Mouse (Mus musculus) CH12.LX (cell line): ENCODE measurements around the gene Scyl1. TPM values are rescaled to one million over a fixed set of nuclear protein-coding genes. Genes with fewer than 3 reads are reported as not detected.

Source experiments
- DNase-seq: peaks from one replicate; pipeline ENCODE4 v3.0.0-alpha.2; 2013; ENCODE audit errors: extremely low read depth
- H3K27ac ChIP-seq: 2 replicates; pipeline ENCODE4 v1.5.1; 2012; ENCODE audit warnings: low read depth, mild to moderate bottlenecking, control low read depth, moderate library complexity; ENCODE audit not compliant: insufficient read depth
- H3K27me3 ChIP-seq: replicated peaks from 2 replicates; pipeline ENCODE3; 2012; ENCODE audit warnings: inconsistent platforms
- H3K36me3 ChIP-seq, 2 experiments: replicated peaks in 1 of 2; 2 replicates each; pipeline versions ENCODE3 to v1.6.1; 2012; ENCODE audit warnings: inconsistent platforms in 1 of 2, low read length in 1 of 2, mild to moderate bottlenecking in 1 of 2, mixed read lengths in 1 of 2, moderate library complexity in 1 of 2; ENCODE audit not compliant: control insufficient read depth in 1 of 2, insufficient read depth in 1 of 2
- H3K4me1 ChIP-seq, 2 experiments: 2 replicates each; pipeline ENCODE4 v1.6.1; 2012; ENCODE audit warnings: inconsistent platforms in 1 of 2, moderate library complexity in 1 of 2; ENCODE audit not compliant: insufficient read depth in 2 of 2, control insufficient read depth in 1 of 2
- H3K4me2 ChIP-seq: 2 replicates; pipeline ENCODE4 v1.6.1; 2012; ENCODE audit warnings: low read depth, mild to moderate bottlenecking, control low read depth; ENCODE audit not compliant: poor library complexity, insufficient read depth, severe bottlenecking
- H3K4me3 ChIP-seq, 3 experiments: fragments of 150-350 bp in 1 of 3; sonication (generic) in 1 of 3; replicated peaks in 1 of 3; 2 replicates each; pipeline versions ENCODE3 to v1.5.1; 2011 to 2012; ENCODE audit warnings: low read depth in 2 of 3, low read length in 2 of 3, mild to moderate bottlenecking in 2 of 3, moderate library complexity in 2 of 3, control low read depth in 1 of 3, improper control_type of control experiment in 1 of 3, inconsistent platforms in 1 of 3, mixed read lengths in 1 of 3; ENCODE audit not compliant: poor library complexity in 1 of 3
- H3K79me2 ChIP-seq: replicated peaks from 2 replicates; pipeline ENCODE4 v1.6.1; 2012; ENCODE audit warnings: mild to moderate bottlenecking, moderate library complexity; ENCODE audit not compliant: control insufficient read depth, poor library complexity, insufficient read depth, severe bottlenecking; ENCODE audit errors: extremely low read depth
- H3K9ac ChIP-seq: 2 replicates; pipeline ENCODE4 v1.6.1; 2012; ENCODE audit warnings: low read depth, mild to moderate bottlenecking, control low read depth, moderate library complexity; ENCODE audit not compliant: insufficient read depth
- H3K9me3 ChIP-seq: replicated peaks from 2 replicates; pipeline ENCODE3; 2012; ENCODE audit warnings: low read length, inconsistent platforms, mixed read lengths
- BHLHE40 ChIP-seq: IDR thresholded peaks from 2 replicates; pipeline ENCODE4 v1.6.1; 2011; ENCODE audit warnings: mild to moderate bottlenecking, low read depth, low read length, improper control_type of control experiment
- CHD1 ChIP-seq: IDR thresholded peaks from 2 replicates; pipeline ENCODE4 v1.6.1; 2012; ENCODE audit warnings: low read depth, low read length, improper control_type of control experiment, inconsistent platforms
- CHD2 ChIP-seq: IDR thresholded peaks from 2 replicates; pipeline ENCODE4 v1.6.1; 2011; ENCODE audit warnings: low read length, improper control_type of control experiment
- CTCF ChIP-seq, 2 experiments: IDR thresholded peaks in 1 of 2; conservative IDR thresholded peaks in 1 of 2; 2 replicates each; pipeline ENCODE4 v1.5.1; 2011 to 2012; ENCODE audit warnings: low read depth in 2 of 2, low read length in 2 of 2, improper control_type of control experiment in 1 of 2, inconsistent platforms in 1 of 2, mild to moderate bottlenecking in 1 of 2, moderate library complexity in 1 of 2
- E2F4 ChIP-seq: IDR thresholded peaks from 2 replicates; pipeline ENCODE4 v1.6.1; 2011; ENCODE audit warnings: low read depth, low read length, improper control_type of control experiment; ENCODE audit not compliant: insufficient replicate concordance
- ELF1 ChIP-seq: IDR thresholded peaks from 2 replicates; pipeline ENCODE4 v1.6.1; 2014; ENCODE audit warnings: low read depth, mild to moderate bottlenecking, inconsistent platforms, low read length, improper control_type of control experiment
- EP300 ChIP-seq: IDR thresholded peaks from 2 replicates; pipeline ENCODE4 v1.6.1; 2011; ENCODE audit warnings: low read length, improper control_type of control experiment
- ETS1 ChIP-seq: conservative IDR thresholded peaks from 2 replicates; pipeline ENCODE4 v1.6.1; 2012; ENCODE audit warnings: low read depth, mild to moderate bottlenecking, inconsistent platforms, low read length, improper control_type of control experiment, moderate library complexity
- GABPA ChIP-seq: IDR thresholded peaks from 2 replicates; pipeline ENCODE4 v1.6.1; 2012; ENCODE audit warnings: low read depth, low read length, improper control_type of control experiment, inconsistent platforms; ENCODE audit not compliant: insufficient replicate concordance
- IRF4 ChIP-seq: IDR thresholded peaks from 2 replicates; pipeline ENCODE4 v1.6.1; 2014; ENCODE audit warnings: low read depth, mild to moderate bottlenecking, inconsistent platforms, low read length, improper control_type of control experiment
- JUN ChIP-seq: IDR thresholded peaks from 2 replicates; pipeline ENCODE4 v1.6.1; 2011; ENCODE audit warnings: low read depth, mild to moderate bottlenecking, low read length, improper control_type of control experiment, moderate library complexity; ENCODE audit not compliant: insufficient read depth
- JUND ChIP-seq: conservative IDR thresholded peaks from 2 replicates; pipeline ENCODE4 v1.6.1; 2011; ENCODE audit warnings: low read depth, low read length, improper control_type of control experiment
- KAT2A ChIP-seq: IDR thresholded peaks from 2 replicates; pipeline ENCODE4 v1.6.1; 2012; ENCODE audit warnings: low read length, improper control_type of control experiment, inconsistent platforms; ENCODE audit not compliant: insufficient replicate concordance
- MAFK ChIP-seq: IDR thresholded peaks from 2 replicates; pipeline ENCODE4 v1.6.1; 2011; ENCODE audit warnings: low read length, improper control_type of control experiment; ENCODE audit not compliant: insufficient replicate concordance
- MAZ ChIP-seq: IDR thresholded peaks from 2 replicates; pipeline ENCODE4 v1.6.1; 2012; ENCODE audit warnings: low read depth, mild to moderate bottlenecking, inconsistent platforms, low read length, improper control_type of control experiment, moderate library complexity
- MEF2A ChIP-seq: IDR thresholded peaks from 2 replicates; pipeline ENCODE4 v1.6.1; 2014; ENCODE audit warnings: low read depth, mild to moderate bottlenecking, inconsistent platforms, low read length, improper control_type of control experiment, borderline replicate concordance
- MXI1 ChIP-seq: IDR thresholded peaks from 2 replicates; pipeline ENCODE4 v1.6.1; 2011; ENCODE audit warnings: mild to moderate bottlenecking, low read depth, low read length, improper control_type of control experiment
- MYC ChIP-seq: IDR thresholded peaks from 2 replicates; pipeline ENCODE4 v1.6.1; 2011; ENCODE audit warnings: low read depth, mild to moderate bottlenecking, improper control_type of control experiment, low read length
- PAX5 ChIP-seq: IDR thresholded peaks from 2 replicates; pipeline ENCODE4 v1.6.1; 2012; ENCODE audit warnings: low read length, inconsistent platforms, mixed read lengths
- POLR2A ChIP-seq: IDR thresholded peaks from 2 replicates; pipeline ENCODE4 v1.6.1; 2011; ENCODE audit warnings: low read depth, mild to moderate bottlenecking, improper control_type of control experiment, low read length
- POLR2AphosphoS2 ChIP-seq: IDR thresholded peaks from 2 replicates; pipeline ENCODE4 v1.6.1; 2011; ENCODE audit warnings: low read depth, low read length, improper control_type of control experiment
- RAD21 ChIP-seq: IDR thresholded peaks from 2 replicates; pipeline ENCODE4 v1.6.1; 2011; ENCODE audit warnings: low read depth, mild to moderate bottlenecking, low read length, improper control_type of control experiment, moderate library complexity
- RCOR1 ChIP-seq: conservative IDR thresholded peaks from 2 replicates; pipeline ENCODE4 v1.6.1; 2012; ENCODE audit warnings: low read depth, mild to moderate bottlenecking, inconsistent platforms, low read length, improper control_type of control experiment
- SIN3A ChIP-seq: IDR thresholded peaks from 2 replicates; pipeline ENCODE4 v1.6.1; 2012; ENCODE audit warnings: low read length, improper control_type of control experiment, inconsistent platforms
- SMC3 ChIP-seq: IDR thresholded peaks from 2 replicates; pipeline ENCODE4 v1.6.1; 2011; ENCODE audit warnings: low read depth, low read length, improper control_type of control experiment
- TBP ChIP-seq: conservative IDR thresholded peaks from 2 replicates; pipeline ENCODE4 v1.6.1; 2011; ENCODE audit warnings: low read depth, low read length, improper control_type of control experiment
- TCF12 ChIP-seq: IDR thresholded peaks from 2 replicates; pipeline ENCODE4 v1.6.1; 2014; ENCODE audit warnings: low read depth, mild to moderate bottlenecking, inconsistent platforms, low read length, improper control_type of control experiment
- UBTF ChIP-seq: IDR thresholded peaks from 2 replicates; pipeline ENCODE4 v1.6.1; 2012; ENCODE audit warnings: low read depth, mild to moderate bottlenecking, inconsistent platforms, low read length, improper control_type of control experiment, moderate library complexity
- ZC3H11A ChIP-seq: IDR thresholded peaks from 2 replicates; pipeline ENCODE4 v1.6.1; 2012; ENCODE audit warnings: low read depth, mild to moderate bottlenecking, inconsistent platforms, low read length, improper control_type of control experiment
- ZKSCAN1 ChIP-seq: IDR thresholded peaks from 2 replicates; pipeline ENCODE4 v1.6.1; 2012; ENCODE audit warnings: low read depth, inconsistent platforms, low read length, improper control_type of control experiment, borderline replicate concordance
- ZMIZ1 ChIP-seq: IDR thresholded peaks from 2 replicates; pipeline ENCODE4 v1.6.1; 2012; ENCODE audit warnings: low read depth, mild to moderate bottlenecking, inconsistent platforms, low read length, improper control_type of control experiment
- dilution Hi-C: fragments of 300-500 bp; cut with MboI; formaldehyde crosslinking; loops from 2 replicates; pipeline ENCODE4 v1.14.3; 2020; ENCODE audit warnings: low sequenced_read_pairs; ENCODE audit not compliant: extremely low pct_unique_long_range_greater_than_20kb, extremely low pct_ligation_motif_present
- in situ Hi-C: fragments of 300-500 bp; cut with MboI; formaldehyde crosslinking; loops from 3 replicates; pipeline ENCODE4 v1.14.3; 2019; ENCODE audit warnings: low sequenced_read_pairs, low pct_ligation_motif_present, low pct_unique_long_range_greater_than_20kb, mixed read lengths
- polyA plus RNA-seq: library from polyadenylated mRNA; unstranded; fragments of >175 nt; gene quantifications from 2 replicates; pipeline ENCODE4 v1.2.1, GENCODE M21; 2012; ENCODE audit warnings: low read depth; ENCODE audit not compliant: insufficient read length
- total RNA-seq, 2 experiments: library from RNA; depleted of rRNA; stranded (reverse); fragments of 300-350 nt in 1 of 2; fragments of >200 nt in 1 of 2; gene quantifications; 2 replicates each; pipeline ENCODE4 v1.2.3; 2012 to 2014

Gene Scyl1
- total and polyA plus RNA-seq, 3 experiments = 35.1 to 56.1 (median 49.8) TPM

- H3K4me3 ChIP-seq = no peak overlapping the region
- peak overlapping the region; percentile 91; the same call in 1 of the 2 replicates for H3K27ac ChIP-seq
- in situ Hi-C loops (loop anchor here (5.0 kb wide), 1 partner anchor 89 kb away; the partner anchor contains the start of genes Frmd8 and Slc25a45), dilution Hi-C loops (no loop called here)
- H3K9me3 ChIP-seq = no peaks in the 10 kb centered on the region
- no peak for DNase-seq
- no peaks in the 10 kb centered on the region for H3K36me3 ChIP-seq
- H3K79me2 ChIP-seq = no peaks in the 10 kb centered on the region
- TF ChIP-seq SMC3 = no peak
- no peak for TF ChIP-seq JUND
- peaks cover 6 to 30% of the 10 kb centered on the region in 2 experiments; a peak in 3 of 4 replicates for H3K4me1 ChIP-seq
- H3K4me2 ChIP-seq = 0 out of 2 replicates have a peak overlapping the region, but pooled peaks have one; percentile 59
- peak overlapping the region; percentile 37; the same call in 1 of the 2 replicates for H3K9ac ChIP-seq
- H3K27me3 ChIP-seq = no peaks in the 10 kb centered on the region
These were observed 16.7 kb upstream of the Scyl1 start for GRCm38 (mm10) chr19:5787920-5788319.

- dilution Hi-C loops = no loop called here
- H3K4me1 ChIP-seq = peaks cover 6 to 32% of the 10 kb centered on the region in 2 experiments; a peak in 3 of 4 replicates
- H3K79me2 ChIP-seq = no peaks in the 10 kb centered on the region
- no peak overlapping the region for H3K4me3 ChIP-seq
- in situ Hi-C loops = loop anchor here (5.0 kb wide), 1 partner anchor 90 kb away; the partner anchor contains the start of genes Frmd8 and Slc25a45
- peak overlapping the region; percentile 37 for H3K9ac ChIP-seq
- DNase-seq = peak; percentile 96
- no peaks in the 10 kb centered on the region for H3K9me3 ChIP-seq
- H3K27me3 ChIP-seq = no peaks in the 10 kb centered on the region
- peak overlapping the region; percentile 59 for H3K4me2 ChIP-seq
- H3K36me3 ChIP-seq = no peaks in the 10 kb centered on the region
- peak overlapping the region; percentile 91 for H3K27ac ChIP-seq
- 0 out of 2 replicates have a peak, but pooled peaks have one; percentile 14 for TF ChIP-seq E2F4
- peak; percentile 83 for TF ChIP-seq RAD21
- TF ChIP-seq MXI1 = peak; percentile 59; the same call in 1 of the 2 replicates
- TF ChIP-seq IRF4 = peak; percentile 90
- TF ChIP-seq EP300 = no peak; the same call in 1 of the 2 replicates
- no peak for TF ChIP-seq CHD1
- no peak for TF ChIP-seq PAX5
- TF ChIP-seq CHD2 = 0 out of 2 replicates have a peak, but pooled peaks have one; percentile 0
- peak; percentile 97 for TF ChIP-seq MEF2A
- no peak for TF ChIP-seq MAZ
- peak; percentile 81 to 87 for TF ChIP-seq CTCF (conservative IDR thresholded peaks at IDR 0.05 in 1 of 2, IDR thresholded peaks at IDR 0.05 in 1 of 2; ENCODE audit: low read depth in 2 of 2, low read length in 2 of 2)
- TF ChIP-seq TCF12 = peak; percentile 54; the same call in 1 of the 2 replicates
- TF ChIP-seq POLR2A = peak; percentile 63
- TF ChIP-seq ZC3H11A = peak; percentile 54
- TF ChIP-seq ZKSCAN1 = no peak
- peak; percentile 48 for TF ChIP-seq JUND
- no peak for TF ChIP-seq BHLHE40
- 0 out of 2 replicates have a peak, but pooled peaks have one; percentile 36 for TF ChIP-seq JUN
- no peak; the same call in 1 of the 2 replicates for TF ChIP-seq RCOR1
- peak; percentile 86; the same call in 1 of the 2 replicates for TF ChIP-seq SIN3A
- TF ChIP-seq ZMIZ1 = no peak
- TF ChIP-seq ELF1 = 0 out of 2 replicates have a peak, but pooled peaks have one; percentile 23
- TF ChIP-seq POLR2AphosphoS2 = no peak
- TF ChIP-seq MYC = peak; percentile 53; the same call in 1 of the 2 replicates
- TF ChIP-seq UBTF = no peak
- TF ChIP-seq MAFK = no peak
- TF ChIP-seq SMC3 = peak; percentile 77
- TF ChIP-seq ETS1 = peak; percentile 37
- TF ChIP-seq GABPA = no peak
- peak; percentile 43; the same call in 1 of the 2 replicates for TF ChIP-seq TBP
- no peak for TF ChIP-seq KAT2A
These were observed 16.0 kb upstream of the Scyl1 start for GRCm38 (mm10) chr19:5787128-5787635.
